Mouse (Mus musculus) thymus, postnatal 0 days (tissue): Measurements from ENCODE around the gene Prex1. TPM values are rescaled to one million over a fixed set of nuclear protein-coding genes. Genes with fewer than 3 reads are reported as not detected.

Experiments used
- DNase-seq: peaks from one replicate; pipeline ENCODE4 v3.0.0-alpha.2; 2015; ENCODE audit warnings: low spot score
- polyA plus RNA-seq: library from polyadenylated mRNA; unstranded; fragments of >200 nt; fragmentation: Nextera tagmentation; extraction: Ambion mirVana; gene quantifications from 2 replicates; pipeline ENCODE4 v1.2.1, GENCODE M21; 2015

The Prex1 gene
- polyA plus RNA-seq, 1 experiment from 2014 or later, result 49.8 TPM

- no peak for DNase-seq
Observed at GRCm38 (mm10) chr2:166662595-166663160, 51.0 kb downstream of the Prex1 start.

GRCm38 (mm10) chr2:166661971-166662370, 51.7 kb downstream of the Prex1 start:
- DNase-seq, result no peak

GRCm38 (mm10) chr2:166661498-166661897, 52.1 kb downstream of the Prex1 start:
- no peak for DNase-seq

- DNase-seq, result no peak
Observed at GRCm38 (mm10) chr2:166658380-166658779, 55.3 kb downstream of the Prex1 start.

GRCm38 (mm10) chr2:166657451-166658011, 56.1 kb downstream of the Prex1 start:
- no peak for DNase-seq

- DNase-seq, result peak; percentile 87
Observed at GRCm38 (mm10) chr2:166656630-166657029, 57.0 kb downstream of the Prex1 start.

GRCm38 (mm10) chr2:166655727-166656520, 57.7 kb downstream of the Prex1 start:
- peak; percentile 63 for DNase-seq

GRCm38 (mm10) chr2:166655308-166655707, 58.3 kb downstream of the Prex1 start:
- DNase-seq, result no peak

- DNase-seq, result no peak
Observed at GRCm38 (mm10) chr2:166654875-166655274, 58.8 kb downstream of the Prex1 start.

- DNase-seq, result no peak
Observed at GRCm38 (mm10) chr2:166653564-166653963, 60.1 kb downstream of the Prex1 start.

GRCm38 (mm10) chr2:166652672-166653071, 61.0 kb downstream of the Prex1 start:
- no peak for DNase-seq

- peak; percentile 80 for DNase-seq
Observed at GRCm38 (mm10) chr2:166651317-166652030, 62.2 kb downstream of the Prex1 start.

- peak; percentile 75 for DNase-seq
Observed at GRCm38 (mm10) chr2:166650414-166650813, 63.2 kb downstream of the Prex1 start.

- DNase-seq, result no peak
Observed at GRCm38 (mm10) chr2:166647242-166647641, 66.4 kb downstream of the Prex1 start.

GRCm38 (mm10) chr2:166646434-166647088, 67.1 kb downstream of the Prex1 start:
- peak; percentile 67 for DNase-seq

- DNase-seq, result no peak
Observed at GRCm38 (mm10) chr2:166644816-166645215, 68.8 kb downstream of the Prex1 start.

- peak; percentile 62 for DNase-seq
Observed at GRCm38 (mm10) chr2:166642581-166642987, 71.0 kb downstream of the Prex1 start.

- no peak for DNase-seq
Observed at GRCm38 (mm10) chr2:166639750-166640149, 73.9 kb downstream of the Prex1 start.

GRCm38 (mm10) chr2:166638947-166639641, 74.5 kb downstream of the Prex1 start:
- no peak for DNase-seq

- DNase-seq, result no peak
Observed at GRCm38 (mm10) chr2:166638079-166638800, 75.4 kb downstream of the Prex1 start.
